Mouse (Mus musculus): ENCODE data around the gene Pus3. TPM values are rescaled to one million over a fixed set of nuclear protein-coding genes. Genes with fewer than 3 reads are reported as not detected.

Pus3 gene
- polyA plus RNA-seq, 1 experiment = not detected

GRCm38 (mm10) chr9:35559009-35559890, 855 bp downstream of the Pus3 start:
- 0 out of 2 replicates have a peak overlapping the region, but pooled peaks have one; percentile 47 for H3K27ac ChIP-seq (ENCODE audit: insufficient read depth, low read depth, low read length)
- peak; percentile 21; the same call in 1 of the 2 replicates for TF ChIP-seq POLR2A (IDR thresholded peaks at IDR 0.05; ENCODE audit: insufficient read depth, low read depth, low read length)
- no peak for TF ChIP-seq CTCF (IDR thresholded peaks at IDR 0.05; ENCODE audit: insufficient read depth, low read depth, low read length)
- under 1% methylated on average over 31 of the region's 31 CpGs for WGBS

DNA sequence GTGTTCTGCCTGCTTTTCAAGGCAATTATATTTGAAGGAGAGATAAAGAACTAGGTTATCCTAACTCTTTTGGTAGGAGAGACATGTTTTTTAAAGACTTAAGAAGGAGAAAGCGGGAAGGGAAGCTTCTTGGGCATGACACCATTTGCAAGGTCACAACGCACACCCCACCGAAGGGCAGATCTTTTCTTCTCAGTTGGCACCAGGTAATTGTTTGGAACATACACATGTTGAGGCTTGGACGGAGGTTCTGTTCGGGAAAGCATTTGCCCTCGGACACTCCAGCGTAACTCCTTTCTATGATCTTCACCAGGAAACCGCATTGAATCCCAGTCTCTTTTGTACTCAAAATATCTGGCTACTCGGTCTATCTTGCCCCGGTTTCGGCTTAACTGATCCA, 2.7 kb downstream of the Pus3 start:
- Histone ChIP-seq H3K4me1 (ENCODE audit: control insufficient read depth, insufficient read depth, low read length) (no peaks in the 10 kb centered on the region), H3K4me3 (ENCODE audit: insufficient read depth, low read depth, low read length) (no peak overlapping the region), H3K27ac (ENCODE audit: insufficient read depth, low read depth, low read length) (no peak overlapping the region)
- no peak for TF ChIP-seq CTCF (IDR thresholded peaks at IDR 0.05; ENCODE audit: insufficient read depth, low read depth, low read length)
- TF ChIP-seq POLR2A (IDR thresholded peaks at IDR 0.05; ENCODE audit: insufficient read depth, low read depth, low read length) = no peak
- 92% methylated on average over 11 of the region's 11 CpGs for WGBS

More at GRCm38 (mm10) chr9:35559009-35559890, 855 bp downstream of the Pus3 start:
- no peaks in the 10 kb centered on the region for H3K4me1 ChIP-seq (ENCODE audit: control insufficient read depth, insufficient read depth, low read length)
- H3K4me3 ChIP-seq (ENCODE audit: insufficient read depth, low read depth, low read length) = peak overlapping the region; percentile 41

DNA sequence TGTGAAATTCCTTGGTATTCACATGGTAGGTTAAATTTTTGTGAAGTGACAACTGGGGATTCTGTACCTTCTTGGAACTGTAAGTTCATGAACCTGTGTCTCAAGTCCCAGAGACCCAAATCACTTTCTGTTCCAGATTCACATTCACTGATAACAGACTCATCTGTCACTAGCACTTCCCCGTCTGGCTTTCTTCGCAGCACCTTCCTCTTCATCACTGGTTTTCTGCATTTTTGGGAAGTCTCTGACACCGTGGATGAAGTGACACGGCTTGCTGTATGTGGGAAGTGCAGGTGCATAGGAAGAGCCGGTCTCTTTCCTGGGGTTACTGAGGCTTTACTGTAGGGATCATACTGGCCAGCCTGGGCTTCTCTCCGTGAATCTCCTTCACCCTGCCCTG, 3.2 kb downstream of the Pus3 start:
- 88% methylated on average over 6 of the region's 6 CpGs for WGBS
- Histone ChIP-seq H3K27ac (ENCODE audit: insufficient read depth, low read depth, low read length) (no peak overlapping the region), H3K4me3 (ENCODE audit: insufficient read depth, low read depth, low read length) (no peak overlapping the region), H3K4me1 (ENCODE audit: control insufficient read depth, insufficient read depth, low read length) (no peaks in the 10 kb centered on the region)
- no peak for TF ChIP-seq CTCF (IDR thresholded peaks at IDR 0.05; ENCODE audit: insufficient read depth, low read depth, low read length)
- TF ChIP-seq POLR2A (IDR thresholded peaks at IDR 0.05; ENCODE audit: insufficient read depth, low read depth, low read length) = no peak

- H3K4me1 ChIP-seq (ENCODE audit: control insufficient read depth, insufficient read depth, low read length) = no peaks in the 10 kb centered on the region
- H3K4me3 ChIP-seq (ENCODE audit: insufficient read depth, low read depth, low read length) = no peak overlapping the region
- no peak overlapping the region for H3K27ac ChIP-seq (ENCODE audit: insufficient read depth, low read depth, low read length)
- WGBS = 71% methylated on average over 5 of the region's 5 CpGs
- TF ChIP-seq CTCF (IDR thresholded peaks at IDR 0.05; ENCODE audit: insufficient read depth, low read depth, low read length) (no peak), POLR2A (IDR thresholded peaks at IDR 0.05; ENCODE audit: insufficient read depth, low read depth, low read length) (no peak)
Observed at GRCm38 (mm10) chr9:35564536-35565240, 6.3 kb downstream of the Pus3 start.

- WGBS = 81% methylated on average over 3 of the region's 3 CpGs
- no peak overlapping the region for H3K27ac ChIP-seq (ENCODE audit: insufficient read depth, low read depth, low read length)
- H3K4me1 ChIP-seq (ENCODE audit: control insufficient read depth, insufficient read depth, low read length) = no peaks in the 10 kb centered on the region
- TF ChIP-seq POLR2A (IDR thresholded peaks at IDR 0.05; ENCODE audit: insufficient read depth, low read depth, low read length) = no peak
- TF ChIP-seq CTCF (IDR thresholded peaks at IDR 0.05; ENCODE audit: insufficient read depth, low read depth, low read length) = no peak
- H3K4me3 ChIP-seq (ENCODE audit: insufficient read depth, low read depth, low read length) = no peak overlapping the region
Observed at GRCm38 (mm10) chr9:35567995-35568394, 9.6 kb downstream of the Pus3 start.

DNA sequence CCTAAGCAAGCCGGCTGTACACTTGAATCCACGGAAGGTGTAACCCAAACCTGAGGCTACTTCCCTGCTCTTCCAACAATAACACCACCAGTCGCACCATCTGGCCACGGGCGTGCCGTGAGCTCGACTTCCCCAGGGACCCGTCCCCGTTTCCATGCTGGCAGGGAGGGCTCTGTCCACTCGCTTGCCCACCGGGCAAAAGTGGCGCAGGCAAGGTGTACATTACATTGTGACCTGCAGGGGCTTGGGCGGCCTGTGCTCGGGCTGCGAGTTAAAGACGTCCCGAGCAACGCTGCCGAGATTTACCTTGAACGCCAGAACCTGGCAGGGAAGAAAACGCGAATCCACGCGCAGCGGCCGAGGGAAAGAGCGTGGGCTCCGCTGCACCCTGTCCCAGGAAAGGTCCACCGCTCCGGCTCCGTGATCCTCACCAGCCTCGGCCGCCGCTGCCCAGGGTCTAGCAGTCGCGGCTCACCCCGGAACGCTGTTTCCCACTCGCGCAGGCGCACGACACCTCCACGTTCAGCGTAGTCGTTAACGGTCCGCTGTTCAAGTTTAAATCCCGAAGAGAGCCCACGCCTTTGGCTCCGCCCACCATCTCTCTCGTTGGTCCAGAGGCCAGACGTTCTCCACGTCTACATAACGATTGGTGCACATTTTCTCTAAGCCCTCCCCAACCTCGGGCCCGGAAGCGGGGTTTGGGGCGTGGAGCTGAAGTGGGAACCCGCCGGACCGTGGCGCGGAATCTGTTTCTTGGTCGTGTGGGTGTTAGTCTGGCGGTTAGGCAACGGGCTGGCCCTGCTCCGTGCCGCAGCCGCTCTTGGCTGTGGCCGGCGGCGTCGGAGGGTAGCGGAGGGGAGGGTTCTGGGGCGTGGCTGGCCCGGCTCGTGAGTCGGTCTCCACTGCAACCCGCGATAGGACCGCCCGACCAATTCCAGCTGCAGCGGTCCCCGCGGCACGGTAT, 11.5 kb downstream of the Pus3 start, which contains the start of the genes Pate2 and Hyls1:
Gene Pate2, plus strand, starts transcription at position 714 of the 964 bp plus-strand sequence.
Gene Hyls1, minus strand, starts transcription at position 828 of the 964 bp plus-strand sequence.
- 1% methylated on average over 86 of the region's 86 CpGs for WGBS
- peak within 1 kb of the TSS; percentile 47 for H3K27ac ChIP-seq (ENCODE audit: insufficient read depth, low read depth, low read length)

GRCm38 (mm10) chr9:35570663-35571062, 12.3 kb downstream of the Pus3 start:
- Histone ChIP-seq H3K27ac (ENCODE audit: insufficient read depth, low read depth, low read length) (no peak overlapping the region), H3K4me1 (ENCODE audit: control insufficient read depth, insufficient read depth, low read length) (peaks cover 5% of the 10 kb centered on the region; the same call in 1 of the 2 replicates), H3K4me3 (ENCODE audit: insufficient read depth, low read depth, low read length) (no peak overlapping the region)
- WGBS = 3% methylated on average over 5 of the region's 5 CpGs
- TF ChIP-seq CTCF (IDR thresholded peaks at IDR 0.05; ENCODE audit: insufficient read depth, low read depth, low read length) = no peak
- no peak for TF ChIP-seq POLR2A (IDR thresholded peaks at IDR 0.05; ENCODE audit: insufficient read depth, low read depth, low read length)

More for the DNA sequence above, 11.5 kb downstream of the Pus3 start, which contains the start of the genes Pate2 and Hyls1:
- Histone ChIP-seq H3K4me1 (ENCODE audit: control insufficient read depth, insufficient read depth, low read length) (peaks cover 5% of the 10 kb centered on the region; the same call in 1 of the 2 replicates), H3K4me3 (ENCODE audit: insufficient read depth, low read depth, low read length) (peak within 1 kb of the TSS; percentile 82)
- TF ChIP-seq POLR2A (IDR thresholded peaks at IDR 0.05; ENCODE audit: insufficient read depth, low read depth, low read length) (peak; percentile 65), CTCF (IDR thresholded peaks at IDR 0.05; ENCODE audit: insufficient read depth, low read depth, low read length) (peak; percentile 40; the same call in 1 of the 2 replicates)

DNA sequence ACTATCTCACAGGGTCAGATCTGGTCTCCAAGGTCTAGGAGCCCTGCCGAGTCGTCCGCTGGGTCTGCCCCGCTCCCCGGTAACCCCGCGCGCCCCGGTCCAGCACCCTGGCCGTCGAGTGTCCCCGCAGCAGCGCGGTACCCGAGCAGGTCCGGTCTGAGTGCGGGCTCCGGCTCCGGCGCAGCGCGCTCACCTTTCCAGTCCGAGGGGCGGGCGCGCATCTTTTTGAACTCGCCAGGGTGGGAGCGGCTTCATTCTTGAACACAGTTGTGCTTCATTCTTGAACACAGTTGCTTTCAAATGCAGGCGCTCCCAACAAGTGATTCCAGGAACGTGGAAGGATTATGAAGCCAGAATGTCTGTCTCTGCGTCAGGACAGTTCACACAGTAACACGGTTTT, 16.0 kb downstream of the Pus3 start:
- WGBS = 8% methylated on average over 32 of the region's 32 CpGs
- Histone ChIP-seq H3K4me1 (ENCODE audit: control insufficient read depth, insufficient read depth, low read length) (peaks cover 5% of the 10 kb centered on the region; the same call in 1 of the 2 replicates), H3K27ac (ENCODE audit: insufficient read depth, low read depth, low read length) (no peak overlapping the region), H3K4me3 (ENCODE audit: insufficient read depth, low read depth, low read length) (peak overlapping the region; percentile 22; the same call in 1 of the 2 replicates)
- TF ChIP-seq CTCF (IDR thresholded peaks at IDR 0.05; ENCODE audit: insufficient read depth, low read depth, low read length) = no peak
- TF ChIP-seq POLR2A (IDR thresholded peaks at IDR 0.05; ENCODE audit: insufficient read depth, low read depth, low read length) = no peak
